8 mouse cellular contexts compared by ENCODE assay signal in genomic region chr8:84912895-84913501, GRCm38 (mm10). TPM values are rescaled to one million over a fixed set of nuclear protein-coding genes. Genes with fewer than 3 reads are reported as not detected.
DNase-seq lines count a peak whose midpoint lies in the region; ATAC-seq and TF ChIP-seq lines count a peak whose summit lies in the region.

No protein-coding gene starts in this region.

- H3K9ac ChIP-seq in ES-E14 (ENCODE audit: insufficient read depth, low read depth, low read length, poor library complexity, severe bottlenecking): peak overlapping the region; percentile 87

- ATAC-seq in erythroblast, adult 5-6 weeks (replicated peaks; ENCODE audit: low FRiP score, poor library complexity, severe bottlenecking): peak; percentile 61

- no peaks in the 10 kb centered on the region for H3K9me3 ChIP-seq in ES-E14 (ENCODE audit: control insufficient read depth, insufficient read depth, low read depth, low read length)

- H3K27ac ChIP-seq in ES-E14 (ENCODE audit: insufficient read depth, low read depth, low read length, poor library complexity, severe bottlenecking): peak overlapping the region; percentile 73
- H3K27ac ChIP-seq in bone marrow macrophage, adult 2 months (ENCODE audit: insufficient read depth, low read depth, low read length): peak overlapping the region; percentile 49

- peaks cover 0 to 23% of the 10 kb centered on the region in 2 experiments; a peak in 2 of 4 replicates for H3K4me1 ChIP-seq in ES-E14 (ENCODE audit: control insufficient read depth in 2 of 2, insufficient read depth in 2 of 2, low read length in 2 of 2, poor library complexity in 1 of 2)
- H3K4me1 ChIP-seq in bone marrow macrophage, adult 2 months (ENCODE audit: control insufficient read depth, insufficient read depth, low read length): peaks cover 13% of the 10 kb centered on the region

- H3K4me3 ChIP-seq in ES-E14 (ENCODE audit: insufficient read depth in 1 of 2, low read depth in 1 of 2, low read length in 2 of 2, poor library complexity in 1 of 2, severe bottlenecking in 1 of 2): peak overlapping the region; percentile 67 to 86
- peak overlapping the region; percentile 49 for H3K4me3 ChIP-seq in bone marrow macrophage, adult 2 months (ENCODE audit: insufficient read depth, low read length)

- peak; percentile 90 for DNase-seq in ES-E14 (ENCODE audit: low read depth, low spot score)
- DNase-seq in heart, postnatal 4 days: peak; percentile 67
- peak; percentile 56 to 57 for DNase-seq in layer of hippocampus, postnatal 14 days (ENCODE audit: low spot score in 2 of 2)
- peak; percentile 77 to 85 for DNase-seq in lung, postnatal 4 days
- DNase-seq in right cerebral cortex, postnatal 14 days: peak; percentile 53
- DNase-seq in urinary bladder, postnatal 25 days (ENCODE audit: low spot score): peak; percentile 64

- no peak for TF ChIP-seq CTCF in bone marrow macrophage, adult 2 months (IDR thresholded peaks at IDR 0.05; ENCODE audit: low read depth, low read length)

- in situ Hi-C loops in ES-E14 (cut with MboI; ENCODE audit: low sequenced_read_pairs in 2 of 2, unreplicated experiment in 2 of 2): no loop called here

- TF ChIP-seq POLR2A in bone marrow macrophage, adult 2 months (IDR thresholded peaks at IDR 0.05; ENCODE audit: borderline replicate concordance, low read depth, low read length): no peak

- H3K36me3 ChIP-seq in ES-E14 (ENCODE audit: control insufficient read depth, insufficient read depth, low read length, poor library complexity, severe bottlenecking): peaks cover 20% of the 10 kb centered on the region

TF ChIP-seq in ES-E14, 5 proteins besides CTCF, POLR2A, EP300 and RAD21:
- TF ChIP-seq ZC3H11A (IDR thresholded peaks at IDR 0.05; ENCODE audit: borderline replicate concordance, low read depth, low read length) (no peak), MAFK (IDR thresholded peaks at IDR 0.05; ENCODE audit: insufficient read depth, low read depth, low read length) (no peak), ZNF384 (IDR thresholded peaks at IDR 0.05; ENCODE audit: low read depth, low read length) (no peak), CHD2 (IDR thresholded peaks at IDR 0.05; ENCODE audit: low read depth, low read length) (no peak), HCFC1 (IDR thresholded peaks at IDR 0.05; ENCODE audit: borderline replicate concordance, insufficient read depth, low read length) (no peak)

RNA-seq across cellular contexts. Expression of gene Dnase2a, which starts 4.6 kb away (rescaled TPM):
- 23.7 and 29.5 TPM in 2 replicates for total RNA-seq in ES-E14 (2012; rRNA removed)
- 109 and 119 TPM in 2 replicates for polyA plus RNA-seq in bone marrow macrophage, adult 2 months (2012; ENCODE audit: insufficient read depth, insufficient read length, missing spikeins)
- 31.9 and 44.9 TPM in 2 replicates for total RNA-seq in erythroblast, adult 5-6 weeks (2015; ENCODE audit: low replicate concordance)
- 85.2 and 99.8 TPM in 2 replicates for total RNA-seq in erythroblast, adult 5-6 weeks (2017; ENCODE audit: low replicate concordance)
- 1 to 10 TPM; 6.0 to 7.1 TPM for total RNA-seq in heart, postnatal 4 days (2021)
- 1 to 10 TPM; 4.0 TPM for total RNA-seq in layer of hippocampus, postnatal 14 days (2021)

RNA-seq across cellular contexts. Expression of gene Klf1, which starts 11.3 kb away (rescaled TPM):
- total RNA-seq in ES-E14 (2012; rRNA removed): 0.31 and 0.53 TPM in 2 replicates
- polyA plus RNA-seq in bone marrow macrophage, adult 2 months (2012; ENCODE audit: insufficient read depth, insufficient read length, missing spikeins): not detected in 2 replicates
- total RNA-seq in erythroblast, adult 5-6 weeks (2015; ENCODE audit: low replicate concordance): 58.9 and 59.8 TPM in 2 replicates
- total RNA-seq in erythroblast, adult 5-6 weeks (2017; ENCODE audit: low replicate concordance): 85.0 and 116 TPM in 2 replicates
- total RNA-seq in heart, postnatal 4 days (2021): under 1 TPM in 1 of 2 experiments, not detected in 1; 0.23 TPM
- total RNA-seq in layer of hippocampus, postnatal 14 days (2021): not detected

RNA-seq across cellular contexts. Expression of gene Gcdh, which starts 19.3 kb away (rescaled TPM):
- 36.3 and 57.2 TPM in 2 replicates for total RNA-seq in ES-E14 (2012; rRNA removed)
- polyA plus RNA-seq in bone marrow macrophage, adult 2 months (2012; ENCODE audit: insufficient read depth, insufficient read length, missing spikeins): 13.4 and 17.6 TPM in 2 replicates
- total RNA-seq in erythroblast, adult 5-6 weeks (2015; ENCODE audit: low replicate concordance): 7.9 and 14.6 TPM in 2 replicates
- total RNA-seq in erythroblast, adult 5-6 weeks (2017; ENCODE audit: low replicate concordance): 13.4 and 17.6 TPM in 2 replicates
- 10 to 100 TPM; 29.7 to 33.0 TPM for total RNA-seq in heart, postnatal 4 days (2021)
- 10 to 100 TPM; 35.0 to 35.6 TPM for total RNA-seq in layer of hippocampus, postnatal 14 days (2021)

RNA-seq across cellular contexts. Expression of gene Mast1, which starts 24.2 kb away (rescaled TPM):
- 1.4 and 2.5 TPM in 2 replicates for total RNA-seq in ES-E14 (2012; rRNA removed)
- polyA plus RNA-seq in bone marrow macrophage, adult 2 months (2012; ENCODE audit: insufficient read depth, insufficient read length, missing spikeins): 0.28 and 0.42 TPM in 2 replicates
- total RNA-seq in erythroblast, adult 5-6 weeks (2015; ENCODE audit: low replicate concordance): not detected in 2 replicates
- total RNA-seq in erythroblast, adult 5-6 weeks (2017; ENCODE audit: low replicate concordance): 0.28 TPM in 1 of 2 replicates, not detected in the other
- under 1 TPM; 0.09 to 0.24 TPM for total RNA-seq in heart, postnatal 4 days (2021)
- total RNA-seq in layer of hippocampus, postnatal 14 days (2021): 100 to 1,000 TPM; 127 to 140 TPM

RNA-seq across cellular contexts. Expression of gene Rtbdn, which starts 33.8 kb away (rescaled TPM):
- 0.13 TPM in 1 of 2 replicates, not detected in the other for total RNA-seq in ES-E14 (2012; rRNA removed)
- polyA plus RNA-seq in bone marrow macrophage, adult 2 months (2012; ENCODE audit: insufficient read depth, insufficient read length, missing spikeins): not detected in 2 replicates
- total RNA-seq in erythroblast, adult 5-6 weeks (2015; ENCODE audit: low replicate concordance): not detected in 2 replicates
- total RNA-seq in erythroblast, adult 5-6 weeks (2017; ENCODE audit: low replicate concordance): not detected in 2 replicates
- not detected for total RNA-seq in heart, postnatal 4 days (2021)
- 1 to 10 TPM; 1.5 to 1.8 TPM for total RNA-seq in layer of hippocampus, postnatal 14 days (2021)

Comparison
In these comparisons a context has a peak if more than half of its experiments do, and no peak if none do; other contexts are left out.
1. Peak in every context shown above with its lines: DNase-seq, ATAC-seq, H3K4me3 ChIP-seq and H3K27ac ChIP-seq.
2. RNA of gene Klf1, which starts 11.3 kb away (total RNA-seq): 58.9 to 116 TPM in erythroblast, adult 5-6 weeks; 0.31 to 0.53 TPM in ES-E14, 0.23 TPM in heart, postnatal 4 days and not detected in layer of hippocampus, postnatal 14 days; every median in the first group is over 10 times any median in the second.